Mouse (Mus musculus) C2C12 (cell line): ENCODE results near the gene P4ha2. TPM values are rescaled to one million over a fixed set of nuclear protein-coding genes. Genes with fewer than 3 reads are reported as not detected.

Experiments used
- H3K27me3 ChIP-seq: one replicate; pipeline ENCODE4 v1.6.1; 2011; ENCODE audit not compliant: control insufficient read depth, insufficient read depth, insufficient read length
- H3K36me3 ChIP-seq: one replicate; pipeline ENCODE4 v1.6.1; 2011; ENCODE audit not compliant: control insufficient read depth, insufficient read depth
- H3K4me3 ChIP-seq: one replicate; pipeline ENCODE4 v1.5.1; 2011; ENCODE audit warnings: mild to moderate bottlenecking, control low read depth; ENCODE audit not compliant: poor library complexity, insufficient read depth, severe bottlenecking
- H3K79me2 ChIP-seq: one replicate; pipeline ENCODE4 v1.6.1; 2011; ENCODE audit not compliant: control insufficient read depth, insufficient read depth
- H3K79me3 ChIP-seq: one replicate; pipeline ENCODE4 v1.6.1; 2011; ENCODE audit warnings: low read depth, control low read depth
- H3ac ChIP-seq: one replicate; pipeline ENCODE3; 2011; ENCODE audit warnings: low read depth; ENCODE audit not compliant: control insufficient read depth, insufficient read length
- CEBPB ChIP-seq: IDR thresholded peaks from one replicate; pipeline ENCODE4 v1.6.1; 2011; ENCODE audit warnings: low read depth, mild to moderate bottlenecking, control low read depth, moderate library complexity
- CTCF ChIP-seq: IDR thresholded peaks from one replicate; pipeline ENCODE4 v1.5.1; 2011; ENCODE audit not compliant: control insufficient read depth, insufficient read depth, insufficient read length
- FOSL1 ChIP-seq: IDR thresholded peaks from one replicate; pipeline ENCODE4 v1.8.0; 2011; ENCODE audit warnings: mild to moderate bottlenecking, low read length; ENCODE audit not compliant: poor library complexity, insufficient read depth, severe bottlenecking
- MAX ChIP-seq: IDR thresholded peaks from one replicate; pipeline ENCODE4 v1.6.1; 2011; ENCODE audit warnings: mild to moderate bottlenecking, control low read depth
- MYOD1 ChIP-seq: IDR thresholded peaks from one replicate; pipeline ENCODE4 v1.6.1; 2011; ENCODE audit warnings: low read depth; ENCODE audit not compliant: control insufficient read depth, insufficient read length
- MYOG ChIP-seq: IDR thresholded peaks from one replicate; pipeline ENCODE4 v1.6.1; 2011; ENCODE audit not compliant: control insufficient read depth, insufficient read length; ENCODE audit errors: extremely low read depth
- USF1 ChIP-seq: IDR thresholded peaks from one replicate; pipeline ENCODE4 v1.6.1; 2011; ENCODE audit warnings: low read depth, mild to moderate bottlenecking, control low read depth, moderate library complexity
- polyA plus RNA-seq: library from polyadenylated mRNA; unstranded; fragments of >200 nt; fragmentation: generic; extraction: Trizol; gene quantifications from one replicate; pipeline ENCODE4 v1.2.1, GENCODE M21; 2012; ENCODE audit warnings: missing spikeins

The P4ha2 gene
- polyA plus RNA-seq, 1 experiment = 26.4 TPM

DNA sequence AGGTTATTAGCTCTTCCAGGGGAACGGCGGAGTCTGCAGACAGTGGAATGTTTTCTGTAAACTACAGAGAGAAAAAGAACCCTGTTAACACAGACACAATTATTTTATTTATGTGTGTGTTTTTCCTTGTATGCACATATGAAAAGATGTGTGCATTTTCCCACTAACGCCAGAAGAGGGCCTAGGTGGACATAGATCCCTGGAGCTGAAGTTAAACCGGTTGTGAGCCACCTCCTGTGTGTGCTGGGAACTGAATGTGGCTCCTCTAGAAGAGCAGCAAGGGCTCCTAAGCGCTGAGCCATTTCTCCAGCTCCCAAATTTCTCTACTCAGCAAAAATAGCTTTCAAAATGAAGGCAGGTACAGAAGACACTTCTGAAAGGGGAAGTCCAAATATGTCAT lies 14.1 kb upstream of the P4ha2 start:
- Histone ChIP-seq H3K4me3 (no peak overlapping the region), H3K79me3 (no peaks in the 10 kb centered on the region), H3ac (no peak overlapping the region), H3K36me3 (no peaks in the 10 kb centered on the region), H3K79me2 (no peaks in the 10 kb centered on the region), H3K27me3 (no peaks in the 10 kb centered on the region)
- TF ChIP-seq CEBPB (no peak), USF1 (no peak), MAX (no peak), CTCF (no peak), MYOD1 (no peak), MYOG (no peak), FOSL1 (no peak)

- no peaks in the 10 kb centered on the region for H3K79me2 ChIP-seq
- no peak overlapping the region for H3ac ChIP-seq
- TF ChIP-seq USF1 (no peak), MAX (no peak), MYOG (no peak), CTCF (no peak), CEBPB (no peak), MYOD1 (no peak), FOSL1 (no peak)
Measured at GRCm38 (mm10) chr11:54088253-54088946, 11.5 kb upstream of the P4ha2 start.

GRCm38 (mm10) chr11:54088947-54089317 lies 11.0 kb upstream of the P4ha2 start:
- H3ac ChIP-seq = no peak overlapping the region
- H3K79me2 ChIP-seq = no peaks in the 10 kb centered on the region
- H3K4me3 ChIP-seq = no peak overlapping the region
- TF ChIP-seq CTCF (peak; percentile 17), MAX (no peak)
- no peaks in the 10 kb centered on the region for H3K79me3 ChIP-seq
- no peaks in the 10 kb centered on the region for H3K27me3 ChIP-seq
- H3K36me3 ChIP-seq = no peaks in the 10 kb centered on the region

More at GRCm38 (mm10) chr11:54088253-54088946, 11.5 kb upstream of the P4ha2 start:
- Histone ChIP-seq H3K79me3 (no peaks in the 10 kb centered on the region), H3K27me3 (no peaks in the 10 kb centered on the region), H3K4me3 (no peak overlapping the region), H3K36me3 (no peaks in the 10 kb centered on the region)

DNA sequence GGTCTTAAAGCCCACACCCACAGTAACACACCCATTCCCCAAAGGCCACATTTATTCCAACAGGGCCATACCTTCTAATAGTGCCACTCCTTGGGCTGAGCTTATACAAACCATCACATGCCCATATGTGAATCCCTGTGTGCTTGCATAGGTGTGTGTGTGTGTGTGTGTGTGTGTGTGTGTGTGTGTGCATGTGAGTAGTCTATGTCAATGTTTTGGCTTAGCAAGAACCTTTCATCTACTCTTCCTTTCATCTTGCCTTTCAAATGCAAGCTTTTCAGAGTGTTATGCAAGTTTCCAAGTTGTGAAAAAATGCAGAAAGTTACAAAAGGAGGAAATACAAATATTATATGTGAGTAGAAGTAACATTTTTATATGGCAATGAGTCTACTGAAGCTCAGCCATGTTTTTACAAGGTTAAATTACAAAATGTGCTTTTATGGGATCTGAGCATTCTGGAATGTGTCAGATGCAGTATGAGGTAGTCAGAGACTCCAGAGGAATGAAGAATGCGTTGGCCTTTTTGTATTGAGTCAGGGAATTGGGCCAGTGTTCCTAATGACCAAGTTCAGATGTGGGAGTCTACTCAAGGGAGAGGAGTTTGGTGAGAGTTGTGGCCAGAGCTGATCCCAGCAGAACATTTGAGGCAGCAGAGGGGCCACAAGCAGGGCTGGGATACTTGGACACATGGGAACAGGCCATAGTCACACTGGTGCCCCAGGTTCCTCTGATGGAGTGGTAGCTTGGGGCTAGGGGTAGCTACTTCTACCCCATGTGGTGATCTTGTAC lies 9.6 kb upstream of the P4ha2 start:
- Histone ChIP-seq H3K4me3 (no peak overlapping the region), H3K79me3 (no peaks in the 10 kb centered on the region), H3ac (no peak overlapping the region), H3K36me3 (no peaks in the 10 kb centered on the region), H3K79me2 (no peaks in the 10 kb centered on the region), H3K27me3 (no peaks in the 10 kb centered on the region)
- TF ChIP-seq MYOD1 (no peak), MAX (no peak), CTCF (no peak), FOSL1 (no peak), USF1 (no peak), CEBPB (no peak), MYOG (no peak)

GRCm38 (mm10) chr11:54091726-54092125 lies 8.2 kb upstream of the P4ha2 start:
- Histone ChIP-seq H3K79me3 (no peaks in the 10 kb centered on the region), H3K4me3 (no peak overlapping the region), H3K27me3 (no peaks in the 10 kb centered on the region), H3ac (no peak overlapping the region), H3K79me2 (no peaks in the 10 kb centered on the region), H3K36me3 (no peaks in the 10 kb centered on the region)
- TF ChIP-seq CTCF (no peak), FOSL1 (no peak), USF1 (no peak), MYOG (no peak), MAX (no peak), CEBPB (no peak), MYOD1 (no peak)

DNA sequence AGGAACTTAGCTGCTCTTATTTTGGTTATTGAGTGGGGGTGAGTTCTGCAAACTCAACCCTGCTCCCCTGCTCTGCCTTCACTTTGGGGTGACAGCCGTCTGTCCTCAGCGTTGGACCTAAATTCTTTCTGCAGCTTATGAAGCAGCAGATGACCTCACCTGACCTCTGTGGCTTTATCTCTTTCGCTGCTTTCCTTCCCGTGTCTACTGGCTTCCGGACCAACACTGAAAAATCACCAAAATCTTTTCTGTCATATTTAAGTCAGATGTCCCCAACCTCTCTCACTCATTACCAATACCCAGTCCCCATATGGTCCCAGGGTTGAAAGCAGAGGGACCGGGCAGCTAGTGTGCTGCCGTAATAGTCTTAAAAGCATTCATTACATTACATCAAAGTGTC lies 7.7 kb upstream of the P4ha2 start:
- Histone ChIP-seq H3K79me2 (no peaks in the 10 kb centered on the region), H3K27me3 (no peaks in the 10 kb centered on the region)
- no peak for TF ChIP-seq MYOD1
- TF ChIP-seq MYOG = no peak

More for the DNA sequence above, 7.7 kb upstream of the P4ha2 start:
- no peak overlapping the region for H3K4me3 ChIP-seq
- H3K36me3 ChIP-seq = no peaks in the 10 kb centered on the region
- no peak overlapping the region for H3ac ChIP-seq
- H3K79me3 ChIP-seq = no peaks in the 10 kb centered on the region
